Mouse (Mus musculus): Measurements from ENCODE around the gene Abtb2. TPM values are rescaled to one million over a fixed set of nuclear protein-coding genes. Genes with fewer than 3 reads are reported as not detected.

The Abtb2 gene
- polyA plus RNA-seq, 1 experiment from 2014 or later: 0.14 TPM

- WGBS (ENCODE audit: missing documents): 67% methylated on average over 1 of the region's 7 CpGs
- 0 out of 2 replicates have a peak, but pooled peaks cover 8% of the 10 kb centered on the region for H3K36me3 ChIP-seq (ENCODE audit: inconsistent target)
These were observed 153.2 kb downstream of the Abtb2 start for GRCm38 (mm10) chr2:103719292-103719646.

GRCm38 (mm10) chr2:103724521-103724920, 158.4 kb downstream of the Abtb2 start:
- 90% methylated on average over 2 of the region's 2 CpGs for WGBS (ENCODE audit: missing documents)
- Histone ChIP-seq H3K27ac (no peak overlapping the region), H3K4me3 (ENCODE audit: inconsistent target) (no peak overlapping the region), H3K79me2 (ENCODE audit: inconsistent target) (no peaks in the 10 kb centered on the region), H3K36me3 (ENCODE audit: inconsistent target) (peaks cover 34% of the 10 kb centered on the region; the same call in 1 of the 2 replicates)

More at GRCm38 (mm10) chr2:103719292-103719646, 153.2 kb downstream of the Abtb2 start:
- H3K79me2 ChIP-seq (ENCODE audit: inconsistent target): no peaks in the 10 kb centered on the region
- no peak overlapping the region for H3K4me3 ChIP-seq (ENCODE audit: inconsistent target)
- H3K27ac ChIP-seq: no peak overlapping the region

DNA sequence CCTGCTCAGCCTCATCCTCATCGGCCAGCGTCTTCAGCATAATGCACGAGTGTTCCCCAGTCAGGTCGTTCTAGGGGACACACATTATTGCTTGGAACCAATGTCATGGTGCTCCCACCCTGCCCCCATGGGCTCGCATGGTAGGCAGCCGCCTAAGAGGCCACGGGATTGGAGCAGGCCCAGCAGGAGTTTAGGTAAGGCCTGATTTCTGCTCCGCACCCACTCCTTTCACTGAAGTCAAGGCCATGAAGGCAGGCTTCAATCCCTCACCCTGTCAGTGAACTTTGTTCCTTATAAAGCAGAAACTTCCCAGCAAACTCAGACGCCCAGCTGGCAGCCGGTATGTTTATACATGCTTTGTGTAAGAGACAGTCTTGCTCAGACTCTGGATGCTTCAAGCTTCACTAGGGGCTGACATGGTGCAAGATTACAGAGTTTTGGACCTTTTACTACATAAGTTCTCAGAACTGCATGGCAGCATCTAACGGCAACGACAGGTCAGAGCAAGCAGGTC, 162.0 kb downstream of the Abtb2 start:
- no peak overlapping the region for H3K27ac ChIP-seq
- peaks cover 59% of the 10 kb centered on the region; the same call in 1 of the 2 replicates for H3K36me3 ChIP-seq (ENCODE audit: inconsistent target)
- H3K79me2 ChIP-seq (ENCODE audit: inconsistent target): no peaks in the 10 kb centered on the region
- 93% methylated on average over 12 of the region's 12 CpGs for WGBS (ENCODE audit: missing documents)
- H3K4me3 ChIP-seq (ENCODE audit: inconsistent target): no peak overlapping the region

- Histone ChIP-seq H3K36me3 (ENCODE audit: inconsistent target) (peaks cover 51% of the 10 kb centered on the region; the same call in 1 of the 2 replicates), H3K4me3 (ENCODE audit: inconsistent target) (no peak overlapping the region), H3K27ac (no peak overlapping the region), H3K79me2 (ENCODE audit: inconsistent target) (no peaks in the 10 kb centered on the region)
- 92% methylated on average over 8 of the region's 8 CpGs for WGBS (ENCODE audit: missing documents)
These were observed 164.9 kb downstream of the Abtb2 start for GRCm38 (mm10) chr2:103730999-103731398.

DNA sequence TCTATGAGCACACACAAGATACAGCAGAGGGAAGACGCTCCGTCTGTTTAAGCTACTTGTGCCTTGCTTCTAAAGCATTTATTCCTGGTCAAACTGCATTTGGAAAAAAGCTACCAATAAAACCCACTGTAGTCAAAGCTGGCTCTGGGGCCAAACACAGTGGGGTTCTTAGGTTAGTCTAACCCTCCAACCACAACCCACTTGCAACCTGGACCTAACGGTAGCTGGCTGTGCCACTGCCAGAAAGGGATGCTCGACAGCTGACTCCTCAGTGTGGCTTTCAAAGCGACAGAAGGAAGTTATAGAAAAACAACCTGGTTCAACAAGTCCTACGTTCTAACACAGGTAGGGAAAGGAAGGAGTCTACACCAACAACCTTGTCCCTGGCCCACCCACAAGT, 165.3 kb downstream of the Abtb2 start:
- Histone ChIP-seq H3K4me3 (ENCODE audit: inconsistent target) (no peak overlapping the region), H3K79me2 (ENCODE audit: inconsistent target) (no peaks in the 10 kb centered on the region), H3K27ac (no peak overlapping the region), H3K36me3 (ENCODE audit: inconsistent target) (peaks cover 47% of the 10 kb centered on the region; the same call in 1 of the 2 replicates)
- 98% methylated on average over 5 of the region's 6 CpGs for WGBS (ENCODE audit: missing documents)

DNA sequence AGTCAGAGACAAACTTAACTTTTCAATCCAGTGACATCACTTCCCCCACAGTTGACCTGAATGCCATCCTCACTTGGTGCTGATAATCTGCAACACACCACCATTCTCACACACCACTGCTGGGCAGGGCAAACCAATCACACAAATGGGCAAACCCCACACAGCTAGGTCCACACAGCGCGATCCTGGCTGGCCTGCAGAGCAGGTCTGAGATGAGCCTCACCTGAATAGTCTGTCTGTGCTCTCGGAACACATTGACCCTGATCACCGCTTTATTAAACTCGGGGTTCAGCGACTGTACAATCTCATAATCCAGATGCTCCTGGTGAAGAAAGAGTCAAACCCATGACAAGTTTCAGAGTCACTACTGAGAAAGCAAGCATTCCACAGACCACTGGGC, 176.7 kb downstream of the Abtb2 start:
- H3K4me3 ChIP-seq (ENCODE audit: inconsistent target): no peak overlapping the region
- peaks cover 24% of the 10 kb centered on the region for H3K36me3 ChIP-seq (ENCODE audit: inconsistent target)
- 98% methylated on average over 6 of the region's 6 CpGs for WGBS (ENCODE audit: missing documents)
- no peaks in the 10 kb centered on the region for H3K79me2 ChIP-seq (ENCODE audit: inconsistent target)
- no peak overlapping the region for H3K27ac ChIP-seq

- Histone ChIP-seq H3K27ac (no peak overlapping the region), H3K36me3 (ENCODE audit: inconsistent target) (peaks cover 26% of the 10 kb centered on the region), H3K79me2 (ENCODE audit: inconsistent target) (no peaks in the 10 kb centered on the region), H3K4me3 (ENCODE audit: inconsistent target) (no peak overlapping the region)
- WGBS (ENCODE audit: missing documents): 100% methylated on average over 2 of the region's 2 CpGs
These were observed 177.4 kb downstream of the Abtb2 start for GRCm38 (mm10) chr2:103743536-103743935.

GRCm38 (mm10) chr2:103743988-103744387, 177.9 kb downstream of the Abtb2 start:
- Histone ChIP-seq H3K4me3 (ENCODE audit: inconsistent target) (no peak overlapping the region), H3K27ac (no peak overlapping the region), H3K36me3 (ENCODE audit: inconsistent target) (peaks cover 26% of the 10 kb centered on the region), H3K79me2 (ENCODE audit: inconsistent target) (no peaks in the 10 kb centered on the region)
- WGBS (ENCODE audit: missing documents): 78% methylated on average over 7 of the region's 7 CpGs

- H3K79me2 ChIP-seq (ENCODE audit: inconsistent target): no peaks in the 10 kb centered on the region
- H3K27ac ChIP-seq: no peak overlapping the region
- 83% methylated on average over 5 of the region's 5 CpGs for WGBS (ENCODE audit: missing documents)
- peaks cover 29% of the 10 kb centered on the region for H3K36me3 ChIP-seq (ENCODE audit: inconsistent target)
- H3K4me3 ChIP-seq (ENCODE audit: inconsistent target): no peak overlapping the region
These were observed 179.4 kb downstream of the Abtb2 start for GRCm38 (mm10) chr2:103745481-103745880.

GRCm38 (mm10) chr2:103746096-103746495, 180.0 kb downstream of the Abtb2 start:
- no peak overlapping the region for H3K27ac ChIP-seq
- H3K4me3 ChIP-seq (ENCODE audit: inconsistent target): no peak overlapping the region
- WGBS (ENCODE audit: missing documents): 87% methylated on average over 2 of the region's 2 CpGs
- no peaks in the 10 kb centered on the region for H3K79me2 ChIP-seq (ENCODE audit: inconsistent target)
- peaks cover 35% of the 10 kb centered on the region for H3K36me3 ChIP-seq (ENCODE audit: inconsistent target)

DNA sequence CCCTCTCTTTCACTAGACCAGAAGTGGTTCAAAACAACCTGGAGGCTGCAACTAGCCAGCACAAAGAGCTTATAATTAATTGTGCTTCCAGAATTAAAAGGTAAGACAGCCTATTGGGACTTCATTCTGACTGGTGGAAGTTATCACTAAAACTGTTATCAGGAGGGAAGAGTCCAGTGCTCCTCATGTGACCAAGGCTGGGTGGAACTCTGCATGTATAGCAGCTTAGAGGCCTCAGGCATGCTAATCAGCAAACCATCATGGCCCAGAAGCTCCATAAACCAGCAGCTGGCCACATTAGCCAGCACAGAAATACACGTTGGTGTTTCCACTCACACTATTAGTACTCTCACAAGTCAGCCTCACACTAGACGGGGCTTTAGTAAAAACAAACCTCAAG, 180.7 kb downstream of the Abtb2 start:
- Histone ChIP-seq H3K27ac (no peak overlapping the region), H3K79me2 (ENCODE audit: inconsistent target) (no peaks in the 10 kb centered on the region), H3K4me3 (ENCODE audit: inconsistent target) (no peak overlapping the region), H3K36me3 (ENCODE audit: inconsistent target) (peaks cover 41% of the 10 kb centered on the region)
- 94% methylated on average over 2 of the region's 2 CpGs for WGBS (ENCODE audit: missing documents)

GRCm38 (mm10) chr2:103747891-103748290, 181.8 kb downstream of the Abtb2 start:
- 97% methylated on average over 9 of the region's 9 CpGs for WGBS (ENCODE audit: missing documents)
- H3K4me3 ChIP-seq (ENCODE audit: inconsistent target): no peak overlapping the region
- no peaks in the 10 kb centered on the region for H3K79me2 ChIP-seq (ENCODE audit: inconsistent target)
- no peak overlapping the region for H3K27ac ChIP-seq
- peaks cover 44% of the 10 kb centered on the region for H3K36me3 ChIP-seq (ENCODE audit: inconsistent target)

DNA sequence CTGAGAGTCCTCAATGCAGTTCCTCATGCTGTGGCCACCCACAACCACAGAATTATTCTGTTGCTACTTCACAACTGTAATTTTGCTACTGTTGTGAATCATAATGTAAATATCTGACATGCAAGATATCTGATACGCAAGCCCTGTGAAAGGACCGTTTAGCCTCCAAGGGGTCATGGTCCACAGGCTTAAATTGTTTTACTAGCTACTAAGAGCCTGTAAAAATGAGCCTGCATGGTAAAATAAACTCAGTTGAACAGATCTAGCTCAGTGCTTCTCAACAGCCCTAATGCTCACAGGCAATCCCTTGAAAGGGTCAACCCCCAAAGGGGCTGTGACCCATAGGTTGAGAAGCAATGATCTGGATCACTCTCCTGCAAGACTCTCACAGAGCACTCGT, 183.0 kb downstream of the Abtb2 start:
- H3K36me3 ChIP-seq (ENCODE audit: inconsistent target): peaks cover 44% of the 10 kb centered on the region
- H3K27ac ChIP-seq: no peak overlapping the region
- WGBS (ENCODE audit: missing documents): 100% methylated on average over 3 of the region's 3 CpGs
- H3K79me2 ChIP-seq (ENCODE audit: inconsistent target): no peaks in the 10 kb centered on the region
- no peak overlapping the region for H3K4me3 ChIP-seq (ENCODE audit: inconsistent target)

GRCm38 (mm10) chr2:103751771-103752170, 185.7 kb downstream of the Abtb2 start:
- H3K4me3 ChIP-seq (ENCODE audit: inconsistent target): no peak overlapping the region
- H3K79me2 ChIP-seq (ENCODE audit: inconsistent target): no peaks in the 10 kb centered on the region
- 97% methylated on average over 6 of the region's 6 CpGs for WGBS (ENCODE audit: missing documents)
- H3K27ac ChIP-seq: no peak overlapping the region
- H3K36me3 ChIP-seq (ENCODE audit: inconsistent target): peaks cover 44% of the 10 kb centered on the region

DNA sequence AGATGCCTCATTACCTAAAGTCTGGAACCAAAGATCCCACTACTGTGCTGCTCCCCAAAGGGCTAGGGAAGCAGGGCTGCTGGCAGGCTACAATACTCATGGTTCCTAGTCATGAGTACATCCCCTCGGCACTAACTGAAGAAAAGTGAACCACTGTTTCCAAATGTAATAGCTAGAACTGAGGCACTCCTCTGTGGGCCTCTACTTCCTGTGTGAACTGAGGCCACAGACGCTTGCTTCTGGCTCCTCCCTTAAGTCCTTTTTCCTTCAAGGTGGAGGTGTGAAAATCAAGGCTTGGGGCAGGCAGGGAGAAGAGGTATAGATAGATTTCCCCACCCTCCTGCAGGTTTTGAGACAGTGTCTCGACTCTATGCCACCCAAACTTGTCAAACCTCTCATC, 188.5 kb downstream of the Abtb2 start:
- Histone ChIP-seq H3K27ac (no peak overlapping the region), H3K36me3 (ENCODE audit: inconsistent target) (peaks cover 38% of the 10 kb centered on the region), H3K4me3 (ENCODE audit: inconsistent target) (no peak overlapping the region), H3K79me2 (ENCODE audit: inconsistent target) (peaks cover 18% of the 10 kb centered on the region)
- WGBS (ENCODE audit: missing documents): 73% methylated on average over 3 of the region's 3 CpGs

DNA sequence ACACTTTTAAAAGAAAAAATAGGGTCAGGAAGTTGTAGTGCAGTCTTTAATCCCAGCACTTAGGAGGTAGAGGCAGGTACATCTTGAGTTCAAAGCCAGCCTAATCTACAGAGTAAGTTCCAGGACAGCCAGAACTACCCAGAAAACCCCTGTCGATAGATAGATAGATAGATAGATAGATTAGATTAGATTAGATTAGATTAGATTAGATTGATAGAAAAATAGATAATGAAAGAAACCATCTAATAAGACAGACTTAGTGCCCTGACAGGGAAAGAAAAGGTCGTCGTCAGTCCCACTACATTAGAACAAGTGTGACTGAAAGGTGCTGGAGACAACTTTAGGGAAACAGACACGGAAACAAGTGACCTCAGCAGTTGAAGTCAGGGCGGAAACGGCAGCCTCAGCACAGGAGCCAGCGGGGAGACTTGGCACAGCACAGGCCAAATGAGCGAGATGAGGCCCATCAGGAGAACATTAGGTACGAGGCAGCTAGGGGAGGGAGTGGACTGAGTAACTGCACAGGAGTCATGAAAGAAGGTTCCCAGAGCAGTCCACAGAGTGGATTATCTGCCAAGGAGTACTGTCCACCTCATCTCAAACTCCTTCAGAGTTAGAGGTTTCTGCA, 189.5 kb downstream of the Abtb2 start:
- Histone ChIP-seq H3K4me3 (ENCODE audit: inconsistent target) (no peak overlapping the region), H3K27ac (no peak overlapping the region), H3K79me2 (ENCODE audit: inconsistent target) (peaks cover 22% of the 10 kb centered on the region), H3K36me3 (ENCODE audit: inconsistent target) (peaks cover 28% of the 10 kb centered on the region)
- 89% methylated on average over 9 of the region's 9 CpGs for WGBS (ENCODE audit: missing documents)
